In the genomic region with DNA sequence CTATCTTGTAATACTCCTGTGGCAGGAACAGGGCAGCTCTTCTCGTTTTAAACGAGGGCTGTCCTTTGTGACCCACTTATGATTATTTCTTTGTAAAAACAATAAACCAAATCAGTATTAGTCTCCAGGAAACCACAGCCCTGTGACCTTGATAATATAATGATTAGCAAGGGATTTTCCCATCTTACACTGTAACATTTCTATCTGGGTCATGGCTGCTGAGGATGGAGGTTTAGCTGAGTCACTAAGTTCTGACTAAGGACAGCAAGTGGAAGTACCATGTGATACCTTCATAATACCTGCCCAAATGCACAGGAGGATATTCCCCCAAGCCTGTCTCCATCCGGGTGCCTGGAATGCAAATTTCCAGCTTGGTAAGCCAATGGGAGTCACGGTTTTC, we compare ENCODE assay signal across 24 mouse cellular contexts. TPM values are rescaled to one million over a fixed set of nuclear protein-coding genes. Genes with fewer than 3 reads are reported as not detected.
DNase-seq lines count a peak whose midpoint lies in the region; ATAC-seq and TF ChIP-seq lines count a peak whose summit lies in the region.
"Had no signal": no experiment of that assay in that cellular context is flagged by ENCODE, and none has a peak within 500 bp of the region (broad histone marks: within the 10 kb centered on the region; RNA-seq: fewer than 3 reads in every experiment).

No protein-coding gene starts in this region.

- H3K9ac ChIP-seq in liver, adult 2 months (ENCODE audit: low read depth, low read length): no peak overlapping the region
- H3K9ac ChIP-seq in liver, embryonic 12.5 days: no peak overlapping the region
- H3K9ac ChIP-seq: embryonic facial prominence, embryonic 13.5 days; forebrain, embryonic 15.5 days; hindbrain, embryonic 13.5 days; liver, embryonic 14.5 days; midbrain, embryonic 15.5 days had no signal

- peaks cover 11% of the 10 kb centered on the region for H3K4me1 ChIP-seq in liver, adult 2 months (ENCODE audit: control insufficient read depth, insufficient read depth, low read length)
- no peaks in the 10 kb centered on the region for H3K4me1 ChIP-seq in liver, embryonic 12.5 days
- H3K4me1 ChIP-seq: embryonic facial prominence, embryonic 13.5 days; forebrain, embryonic 15.5 days; hindbrain, embryonic 13.5 days; midbrain, embryonic 15.5 days had no signal

- H3K4me2 ChIP-seq in liver, embryonic 12.5 days: no peak overlapping the region
- H3K4me2 ChIP-seq: embryonic facial prominence, embryonic 13.5 days; forebrain, embryonic 15.5 days; heart, embryonic 11.5 days; hindbrain, embryonic 13.5 days; midbrain, embryonic 15.5 days had no signal

- H3K4me3 ChIP-seq in liver, adult 2 months (ENCODE audit: insufficient read depth, low read depth, low read length): no peak overlapping the region
- no peak overlapping the region for H3K4me3 ChIP-seq in liver, embryonic 12.5 days
- H3K4me3 ChIP-seq: embryonic facial prominence, embryonic 13.5 days; forebrain, embryonic 10.5 days; forebrain, embryonic 15.5 days; hindbrain, embryonic 13.5 days; midbrain, embryonic 15.5 days had no signal

- no peaks in the 10 kb centered on the region for H3K36me3 ChIP-seq in liver, adult 2 months (ENCODE audit: control insufficient read depth, insufficient read depth, low read length)
- H3K36me3 ChIP-seq in liver, embryonic 12.5 days: no peaks in the 10 kb centered on the region
- H3K36me3 ChIP-seq: embryonic facial prominence, embryonic 13.5 days; forebrain, embryonic 10.5 days; forebrain, embryonic 15.5 days; hindbrain, embryonic 13.5 days; midbrain, embryonic 15.5 days had no signal

- no peak for TF ChIP-seq CTCF in liver, adult 2 months (IDR thresholded peaks at IDR 0.05; ENCODE audit: low read depth, low read length)

- H3K79me2 ChIP-seq in liver, adult 2 months (ENCODE audit: control insufficient read depth, insufficient read depth, low read length): no peaks in the 10 kb centered on the region

- no peak for ATAC-seq in liver, embryonic 12.5 days
- ATAC-seq in CD4-positive, CD25-positive, alpha-beta regulatory T cell, adult 4 months: peak; percentile 85
- ATAC-seq: forebrain, embryonic 15.5 days; midbrain, embryonic 15.5 days had no signal

- H3K9me3 ChIP-seq in liver, embryonic 12.5 days (replicated peaks): no peaks in the 10 kb centered on the region
- H3K9me3 ChIP-seq: embryonic facial prominence, embryonic 13.5 days; forebrain, embryonic 10.5 days; forebrain, embryonic 15.5 days; hindbrain, embryonic 13.5 days; midbrain, embryonic 15.5 days had no signal

- peak; percentile 30 for DNase-seq in liver, adult 2 months (ENCODE audit: extremely low read depth, low read depth, low spot score)
- peak; percentile 29 for DNase-seq in brain, adult 2 months (ENCODE audit: low read depth, low spot score)
- DNase-seq in cerebellum, adult 11-12 months: no peak
- DNase-seq in kidney, adult 18-20 months: no peak
- DNase-seq: cerebellum, adult 11 months; cerebellum, adult 9-11 months; gastrocnemius, postnatal 25 days; heart, adult 11 months; heart, postnatal 4 days; kidney, adult 8-10 months; layer of hippocampus, postnatal 36 days; left cerebral cortex, postnatal 4 days; lung, adult 2 months; lung, postnatal 10 days had no signal

- 46% methylated on average over 4 of the region's 4 CpGs for WGBS in liver, adult 2 months
- WGBS in liver, embryonic 12.5 days (ENCODE audit: insufficient replicate concordance): 60% methylated on average over 4 of the region's 4 CpGs

- TF ChIP-seq POLR2A in liver, adult 2 months (IDR thresholded peaks at IDR 0.05; ENCODE audit: extremely low read depth, insufficient read depth, low read length): no peak

- H3K27me3 ChIP-seq in liver, adult 2 months (ENCODE audit: control insufficient read depth, insufficient read depth, low read length): no peaks in the 10 kb centered on the region
- no peaks in the 10 kb centered on the region for H3K27me3 ChIP-seq in liver, embryonic 12.5 days (replicated peaks)
- H3K27me3 ChIP-seq: embryonic facial prominence, embryonic 13.5 days; forebrain, embryonic 15.5 days; hindbrain, embryonic 13.5 days; midbrain, embryonic 15.5 days had no signal

- H3K27ac ChIP-seq in liver, adult 2 months (replicated peaks; ENCODE audit: insufficient read depth, low read depth, low read length): no peak overlapping the region
- no peak overlapping the region for H3K27ac ChIP-seq in liver, embryonic 12.5 days
- H3K27ac ChIP-seq: embryonic facial prominence, embryonic 13.5 days; forebrain, embryonic 10.5 days; forebrain, embryonic 15.5 days; hindbrain, embryonic 13.5 days; kidney, postnatal 0 days; liver, embryonic 14.5 days; midbrain, embryonic 15.5 days had no signal

RNA-seq across cellular contexts. Expression of gene Uspl1, which starts 23.7 kb away (rescaled TPM):
- total RNA-seq in liver, adult 2 months (2014; rRNA removed): 17.0 and 17.1 TPM in 2 replicates
- polyA plus RNA-seq in liver, adult 2 months (2012; rRNA removed): 4.8 and 6.2 TPM in 2 replicates
- polyA plus RNA-seq in liver, embryonic 12.5 days (2016; fragmentation: Nextera tagmentation; extraction: Ambion mirVana): 32.5 and 37.1 TPM in 2 replicates
- polyA plus RNA-seq in CD4-positive, CD25-positive, alpha-beta regulatory T cell, adult 4 months (2017; shearing (Covaris generic)): 10 to 100 TPM; 38.6 to 42.6 TPM

RNA-seq across cellular contexts. Expression of gene Hmgb1, which starts 23.8 kb away (rescaled TPM):
- total RNA-seq in liver, adult 2 months (2014; rRNA removed): 106 and 131 TPM in 2 replicates
- 17.1 and 21.0 TPM in 2 replicates for polyA plus RNA-seq in liver, adult 2 months (2012; rRNA removed)
- polyA plus RNA-seq in liver, embryonic 12.5 days (2016; fragmentation: Nextera tagmentation; extraction: Ambion mirVana): 682 and 741 TPM in 2 replicates
- 100 to 1,000 TPM; 359 to 760 TPM for polyA plus RNA-seq in CD4-positive, CD25-positive, alpha-beta regulatory T cell, adult 4 months (2017; shearing (Covaris generic))

Comparison
In these comparisons a context has a peak if more than half of its experiments do, and no peak if none do; other contexts are left out.
1. RNA of gene Hmgb1, which starts 23.8 kb away (polyA plus RNA-seq): 359 to 760 TPM in CD4-positive, CD25-positive, alpha-beta regulatory T cell, adult 4 months and 682 to 741 TPM in liver, embryonic 12.5 days; 17.1 to 21.0 TPM in liver, adult 2 months; every median in the first group is over 10 times any median in the second.
2. DNase-seq: peak in liver, adult 2 months (single experiment) and brain, adult 2 months (single experiment); none in cerebellum, adult 11-12 months (single experiment) and kidney, adult 18-20 months (single experiment).